Mouse (Mus musculus): ENCODE measurements around the gene Tln1. TPM values are rescaled to one million over a fixed set of nuclear protein-coding genes. Genes with fewer than 3 reads are reported as not detected.

Tln1 gene
- total and polyA plus RNA-seq, 3 experiments: 22.3 to 59.3 (median 50.1) TPM

DNA sequence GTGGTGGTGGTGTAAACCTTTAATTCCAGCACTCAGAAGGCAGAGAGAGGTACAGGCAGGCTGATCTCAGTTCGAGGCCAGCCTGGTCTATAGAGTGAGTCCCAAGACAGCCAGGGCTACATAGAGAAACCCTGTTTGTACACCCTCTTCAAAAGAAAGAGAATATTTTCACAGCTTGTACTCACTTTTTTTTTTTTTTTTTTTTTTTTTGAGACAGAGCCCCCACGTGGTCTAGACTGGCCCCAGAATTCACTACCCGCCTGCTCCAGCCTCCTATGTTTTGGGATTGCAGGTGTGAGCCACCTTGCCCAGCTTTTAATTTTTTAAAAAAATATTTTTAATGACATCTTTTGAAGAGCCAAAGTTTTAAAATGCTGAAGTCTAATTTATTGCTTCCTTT lies 41.6 kb upstream of the Tln1 start:
- H3K4me1 ChIP-seq (ENCODE audit: control insufficient read depth in 1 of 2, insufficient read depth in 2 of 2): no peaks in the 10 kb centered on the region
- peak; percentile 64 for TF ChIP-seq ZNF384 (IDR thresholded peaks at IDR 0.05; ENCODE audit: low read depth, low read length)
- TF ChIP-seq MEF2A (IDR thresholded peaks at IDR 0.05; ENCODE audit: borderline replicate concordance, low read depth, low read length): no peak
- H3K79me2 ChIP-seq (replicated peaks; ENCODE audit: control insufficient read depth, extremely low read depth, insufficient read depth, poor library complexity, severe bottlenecking): no peaks in the 10 kb centered on the region
- no peak overlapping the region for H3K9ac ChIP-seq (ENCODE audit: insufficient read depth, low read depth)
- in situ Hi-C loops (cut with MboI; ENCODE audit: low pct_ligation_motif_present, low pct_unique_long_range_greater_than_20kb, low sequenced_read_pairs): no loop called here
- H3K36me3 ChIP-seq (replicated peaks in 1 of 2; ENCODE audit: control insufficient read depth in 1 of 2, insufficient read depth in 1 of 2, low read length in 1 of 2): no peaks in the 10 kb centered on the region
- H3K4me3 ChIP-seq (replicated peaks in 1 of 3; ENCODE audit: low read depth in 2 of 3, low read length in 2 of 3, poor library complexity in 1 of 3): no peak overlapping the region
- DNase-seq (ENCODE audit: extremely low read depth): no peak
- dilution Hi-C loops (cut with MboI; ENCODE audit: extremely low pct_ligation_motif_present, extremely low pct_unique_long_range_greater_than_20kb, low sequenced_read_pairs): no loop called here
- H3K27ac ChIP-seq (ENCODE audit: insufficient read depth, low read depth): no peak overlapping the region
- H3K27me3 ChIP-seq (replicated peaks): peaks cover 32% of the 10 kb centered on the region
- no peak overlapping the region for H3K4me2 ChIP-seq (ENCODE audit: insufficient read depth, low read depth, poor library complexity, severe bottlenecking)
- H3K9me3 ChIP-seq (replicated peaks; ENCODE audit: low read length): no peaks in the 10 kb centered on the region

DNA sequence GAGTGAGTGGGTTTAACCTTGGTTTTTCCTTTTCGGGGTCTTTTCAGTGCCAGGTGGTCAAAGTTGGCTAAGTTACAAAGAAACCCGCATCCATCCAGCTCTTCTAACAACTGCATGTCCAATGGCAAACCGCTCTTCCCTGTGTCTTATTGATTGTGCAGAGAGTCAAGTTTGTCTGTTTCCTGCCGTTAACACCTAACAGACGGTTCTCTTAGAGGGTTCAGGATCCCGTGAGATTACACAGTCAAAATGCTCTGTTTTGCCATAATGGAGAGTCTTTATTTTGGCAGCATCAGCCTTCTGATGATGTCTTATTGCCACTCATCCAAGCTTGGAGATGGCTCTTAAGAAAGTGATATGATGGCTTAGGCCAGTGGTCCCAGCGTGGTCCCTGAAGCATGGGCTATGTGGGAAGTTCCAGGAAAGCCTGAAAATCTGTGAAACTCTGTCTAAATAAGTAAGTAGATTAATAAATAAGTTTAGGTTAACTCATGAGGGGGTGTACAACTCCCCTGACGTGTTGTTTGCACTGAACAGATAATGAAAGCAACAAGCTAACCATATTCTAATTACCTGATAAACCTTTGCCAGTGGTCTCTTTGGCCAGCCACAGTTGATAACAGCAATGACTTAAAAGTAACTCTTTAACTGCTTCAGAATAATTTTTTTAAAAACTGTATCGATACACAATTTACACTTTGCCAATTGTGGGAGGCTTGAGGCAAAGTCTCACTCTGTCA lies 37.9 kb upstream of the Tln1 start:
- Histone ChIP-seq H3K27ac (ENCODE audit: insufficient read depth, low read depth) (no peak overlapping the region), H3K9ac (ENCODE audit: insufficient read depth, low read depth) (no peak overlapping the region), H3K9me3 (replicated peaks; ENCODE audit: low read length) (no peaks in the 10 kb centered on the region), H3K4me1 (ENCODE audit: control insufficient read depth in 1 of 2, insufficient read depth in 2 of 2) (no peaks in the 10 kb centered on the region), H3K27me3 (replicated peaks) (peaks cover 15% of the 10 kb centered on the region), H3K79me2 (replicated peaks; ENCODE audit: control insufficient read depth, extremely low read depth, insufficient read depth, poor library complexity, severe bottlenecking) (no peaks in the 10 kb centered on the region), H3K4me3 (replicated peaks in 1 of 3; ENCODE audit: low read depth in 2 of 3, low read length in 2 of 3, poor library complexity in 1 of 3) (no peak overlapping the region), H3K36me3 (replicated peaks in 1 of 2; ENCODE audit: control insufficient read depth in 1 of 2, insufficient read depth in 1 of 2, low read length in 1 of 2) (no peaks in the 10 kb centered on the region), H3K4me2 (ENCODE audit: insufficient read depth, low read depth, poor library complexity, severe bottlenecking) (no peak overlapping the region)
- in situ Hi-C loops (cut with MboI; ENCODE audit: low pct_ligation_motif_present, low pct_unique_long_range_greater_than_20kb, low sequenced_read_pairs): no loop called here
- DNase-seq (ENCODE audit: extremely low read depth): no peak
- TF ChIP-seq CHD2 (IDR thresholded peaks at IDR 0.05; ENCODE audit: low read length) (no peak), JUND (conservative IDR thresholded peaks at IDR 0.05; ENCODE audit: low read depth, low read length) (no peak), NRF1 (IDR thresholded peaks at IDR 0.05; ENCODE audit: low read depth, low read length) (no peak), ZMIZ1 (IDR thresholded peaks at IDR 0.05; ENCODE audit: low read depth, low read length) (no peak), RAD21 (IDR thresholded peaks at IDR 0.05; ENCODE audit: low read depth, low read length) (no peak), JUN (IDR thresholded peaks at IDR 0.05; ENCODE audit: insufficient read depth, low read depth, low read length) (no peak), MEF2A (IDR thresholded peaks at IDR 0.05; ENCODE audit: borderline replicate concordance, low read depth, low read length) (no peak), ELF1 (IDR thresholded peaks at IDR 0.05; ENCODE audit: low read depth, low read length) (no peak), ETS1 (conservative IDR thresholded peaks at IDR 0.05; ENCODE audit: low read depth, low read length) (no peak), USF2 (conservative IDR thresholded peaks at IDR 0.05; ENCODE audit: low read depth, low read length) (no peak)
- dilution Hi-C loops (cut with MboI; ENCODE audit: extremely low pct_ligation_motif_present, extremely low pct_unique_long_range_greater_than_20kb, low sequenced_read_pairs): no loop called here
